Mouse (Mus musculus): ENCODE results near the gene Ndel1.
A peak's percentile ranks its signal among the peaks of the same experiment; 100 is the strongest.

Ndel1 gene

DNA sequence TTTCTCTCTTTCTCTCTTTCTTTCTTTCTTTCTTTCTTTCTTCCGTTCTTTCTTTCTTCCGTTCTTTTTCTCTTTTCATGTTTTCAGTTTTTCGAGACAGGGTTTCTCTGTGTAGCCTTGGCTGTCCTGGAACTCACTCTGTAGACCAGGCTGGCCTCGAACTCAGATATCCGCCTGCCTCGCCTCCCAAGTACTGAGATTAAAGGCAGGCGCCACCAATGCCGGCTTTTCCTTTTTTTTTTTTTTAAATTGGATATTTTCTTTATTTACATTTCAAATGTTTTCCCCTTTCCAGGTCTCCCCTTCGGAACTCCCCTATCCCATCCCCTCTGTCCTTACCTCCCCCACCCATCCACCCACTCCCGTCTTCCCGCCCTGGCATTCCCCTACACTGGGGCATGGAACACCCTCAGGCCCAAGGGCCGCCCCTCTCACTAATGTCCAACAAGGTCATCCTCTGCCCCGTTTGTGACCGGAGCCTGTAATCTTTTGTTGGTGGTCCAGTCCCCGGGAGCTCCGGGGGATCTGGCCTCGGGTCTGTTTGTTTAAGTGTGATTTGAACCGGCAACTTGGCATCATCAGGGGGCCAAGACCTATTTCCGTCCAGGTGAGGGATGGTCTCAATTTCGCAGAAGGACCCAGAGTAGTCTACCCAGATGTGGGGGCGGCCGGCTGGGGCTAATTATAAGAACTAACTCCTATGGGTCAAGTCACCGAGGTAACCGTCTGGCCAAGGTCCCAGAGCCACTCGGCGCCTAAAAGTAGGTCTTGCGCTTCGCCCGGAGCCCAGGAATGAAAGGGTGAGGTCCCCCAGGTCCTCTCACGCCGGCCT, 29.1 kb upstream of the Ndel1 start:
- Histone ChIP-seq H3K27me3 (ENCODE audit: control insufficient read depth, insufficient read depth, low read length, poor library complexity, severe bottlenecking) (no peaks in the 10 kb centered on the region), H3K36me3 (ENCODE audit: control insufficient read depth, insufficient read depth, low read length, poor library complexity, severe bottlenecking) (peaks cover 8% of the 10 kb centered on the region)
- DNase-seq (ENCODE audit: low read depth, low spot score), result no peak

- Histone ChIP-seq H3K36me3 (ENCODE audit: control insufficient read depth, insufficient read depth, low read length, poor library complexity, severe bottlenecking) (peaks cover 5% of the 10 kb centered on the region; the same call in 1 of the 2 replicates), H3K27me3 (ENCODE audit: control insufficient read depth, insufficient read depth, low read length, poor library complexity, severe bottlenecking) (no peaks in the 10 kb centered on the region)
- DNase-seq (ENCODE audit: low read depth, low spot score), result no peak
Measured at GRCm38 (mm10) chr11:68899815-68900214, 28.2 kb upstream of the Ndel1 start.

GRCm38 (mm10) chr11:68898790-68899189, 27.1 kb upstream of the Ndel1 start:
- Histone ChIP-seq H3K27me3 (ENCODE audit: control insufficient read depth, insufficient read depth, low read length, poor library complexity, severe bottlenecking) (no peaks in the 10 kb centered on the region), H3K36me3 (ENCODE audit: control insufficient read depth, insufficient read depth, low read length, poor library complexity, severe bottlenecking) (peaks cover 2% of the 10 kb centered on the region; the same call in 1 of the 2 replicates)
- DNase-seq (ENCODE audit: low read depth, low spot score), result no peak

DNA sequence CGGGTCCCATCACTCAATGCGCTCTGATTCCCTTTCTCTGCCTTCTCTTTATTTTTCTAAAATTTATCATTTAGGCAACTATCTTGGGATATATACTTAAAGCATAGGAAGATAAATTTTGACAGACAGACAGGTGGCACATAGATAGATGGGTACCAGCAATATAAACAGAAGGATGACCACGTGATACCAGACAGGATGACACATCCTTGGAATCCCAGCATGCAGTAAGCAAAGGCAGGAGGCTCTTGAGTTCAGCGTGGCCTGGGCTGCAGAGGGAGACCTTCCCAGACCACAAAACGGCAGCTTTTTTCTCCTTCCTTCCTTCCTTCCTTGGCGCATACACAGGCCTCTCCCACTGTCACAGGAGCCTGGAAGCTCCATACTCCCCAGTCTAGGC, 26.2 kb upstream of the Ndel1 start:
- Histone ChIP-seq H3K36me3 (ENCODE audit: control insufficient read depth, insufficient read depth, low read length, poor library complexity, severe bottlenecking) (no peaks in the 10 kb centered on the region), H3K27me3 (ENCODE audit: control insufficient read depth, insufficient read depth, low read length, poor library complexity, severe bottlenecking) (no peaks in the 10 kb centered on the region)
- DNase-seq (ENCODE audit: low read depth, low spot score), result no peak

GRCm38 (mm10) chr11:68897120-68897519, 25.5 kb upstream of the Ndel1 start:
- peak; percentile 79 for DNase-seq (ENCODE audit: low read depth, low spot score)
- Histone ChIP-seq H3K27me3 (ENCODE audit: control insufficient read depth, insufficient read depth, low read length, poor library complexity, severe bottlenecking) (no peaks in the 10 kb centered on the region), H3K36me3 (ENCODE audit: control insufficient read depth, insufficient read depth, low read length, poor library complexity, severe bottlenecking) (no peaks in the 10 kb centered on the region)

- Histone ChIP-seq H3K27me3 (ENCODE audit: control insufficient read depth, insufficient read depth, low read length, poor library complexity, severe bottlenecking) (no peaks in the 10 kb centered on the region), H3K36me3 (ENCODE audit: control insufficient read depth, insufficient read depth, low read length, poor library complexity, severe bottlenecking) (no peaks in the 10 kb centered on the region)
- DNase-seq (ENCODE audit: low read depth, low spot score), result no peak
Measured at GRCm38 (mm10) chr11:68896247-68896646, 24.6 kb upstream of the Ndel1 start.

- H3K27me3 ChIP-seq (ENCODE audit: control insufficient read depth, insufficient read depth, low read length, poor library complexity, severe bottlenecking), result no peaks in the 10 kb centered on the region
- H3K36me3 ChIP-seq (ENCODE audit: control insufficient read depth, insufficient read depth, low read length, poor library complexity, severe bottlenecking), result no peaks in the 10 kb centered on the region
- DNase-seq (ENCODE audit: low read depth, low spot score), result no peak
Measured at GRCm38 (mm10) chr11:68893911-68894464, 22.3 kb upstream of the Ndel1 start.

GRCm38 (mm10) chr11:68892233-68892832, 20.7 kb upstream of the Ndel1 start:
- no peaks in the 10 kb centered on the region for H3K36me3 ChIP-seq (ENCODE audit: control insufficient read depth, insufficient read depth, low read length, poor library complexity, severe bottlenecking)
- H3K27me3 ChIP-seq (ENCODE audit: control insufficient read depth, insufficient read depth, low read length, poor library complexity, severe bottlenecking), result no peaks in the 10 kb centered on the region
- DNase-seq (ENCODE audit: low read depth, low spot score), result no peak

DNA sequence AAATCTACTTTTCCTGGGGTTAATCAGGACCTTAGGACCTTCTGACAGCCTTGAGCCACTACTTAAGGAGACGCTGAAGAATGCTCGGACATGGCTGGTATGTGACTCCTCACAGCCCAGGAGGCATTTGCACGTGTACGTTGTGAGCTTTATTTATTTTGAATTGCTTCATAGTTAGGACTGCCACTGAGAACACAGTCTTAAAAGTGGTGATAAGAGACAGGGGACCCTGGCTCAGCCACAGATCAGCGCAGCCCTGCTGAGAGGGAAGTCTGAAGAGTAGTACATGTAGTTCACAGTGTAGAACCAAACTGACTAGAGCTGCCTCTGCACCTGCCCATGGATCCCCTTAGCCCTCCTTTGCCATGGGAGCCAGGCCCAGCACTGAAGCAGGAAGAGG, 20.2 kb upstream of the Ndel1 start:
- Histone ChIP-seq H3K36me3 (ENCODE audit: control insufficient read depth, insufficient read depth, low read length, poor library complexity, severe bottlenecking) (no peaks in the 10 kb centered on the region), H3K27me3 (ENCODE audit: control insufficient read depth, insufficient read depth, low read length, poor library complexity, severe bottlenecking) (no peaks in the 10 kb centered on the region)
- no peak for DNase-seq (ENCODE audit: low read depth, low spot score)

GRCm38 (mm10) chr11:68890625-68891024, 19.0 kb upstream of the Ndel1 start:
- no peaks in the 10 kb centered on the region for H3K36me3 ChIP-seq (ENCODE audit: control insufficient read depth, insufficient read depth, low read length, poor library complexity, severe bottlenecking)
- H3K27me3 ChIP-seq (ENCODE audit: control insufficient read depth, insufficient read depth, low read length, poor library complexity, severe bottlenecking), result no peaks in the 10 kb centered on the region
- no peak for DNase-seq (ENCODE audit: low read depth, low spot score)

DNA sequence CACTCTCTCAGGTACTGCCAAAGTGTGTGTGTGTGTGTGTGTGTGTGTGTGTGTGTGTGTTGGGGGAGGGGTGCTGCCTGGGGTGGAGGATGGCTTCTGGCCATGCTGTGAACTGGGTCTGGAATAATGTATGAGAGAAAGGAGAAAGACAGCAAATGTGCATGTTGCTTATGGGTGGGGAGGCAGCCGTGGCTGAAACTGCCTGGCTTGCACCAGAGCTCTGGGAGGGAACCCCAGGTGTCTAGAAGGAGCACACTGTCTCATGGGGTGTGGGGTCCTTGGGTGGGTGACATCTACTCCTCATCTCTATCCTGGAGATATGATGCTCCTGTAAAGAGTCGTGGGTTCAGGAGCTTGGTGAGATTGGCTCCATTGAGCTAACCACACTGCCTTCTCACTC, 17.0 kb upstream of the Ndel1 start:
- Histone ChIP-seq H3K36me3 (ENCODE audit: control insufficient read depth, insufficient read depth, low read length, poor library complexity, severe bottlenecking) (no peaks in the 10 kb centered on the region), H3K27me3 (ENCODE audit: control insufficient read depth, insufficient read depth, low read length, poor library complexity, severe bottlenecking) (no peaks in the 10 kb centered on the region)
- no peak for DNase-seq (ENCODE audit: low read depth, low spot score)

GRCm38 (mm10) chr11:68888253-68888652, 16.6 kb upstream of the Ndel1 start, which contains the start of gene Rnf222:
Gene Rnf222 (plus strand): TSS chr11:68888553.
- no peaks in the 10 kb centered on the region for H3K36me3 ChIP-seq (ENCODE audit: control insufficient read depth, insufficient read depth, low read length, poor library complexity, severe bottlenecking)
- no peaks in the 10 kb centered on the region for H3K27me3 ChIP-seq (ENCODE audit: control insufficient read depth, insufficient read depth, low read length, poor library complexity, severe bottlenecking)
- DNase-seq (ENCODE audit: low read depth, low spot score), result no peak

- no peaks in the 10 kb centered on the region for H3K27me3 ChIP-seq (ENCODE audit: control insufficient read depth, insufficient read depth, low read length, poor library complexity, severe bottlenecking)
- DNase-seq (ENCODE audit: low read depth, low spot score), result no peak
- no peaks in the 10 kb centered on the region for H3K36me3 ChIP-seq (ENCODE audit: control insufficient read depth, insufficient read depth, low read length, poor library complexity, severe bottlenecking)
Measured at GRCm38 (mm10) chr11:68886091-68886490, 14.4 kb upstream of the Ndel1 start.

- no peaks in the 10 kb centered on the region for H3K27me3 ChIP-seq (ENCODE audit: control insufficient read depth, insufficient read depth, low read length, poor library complexity, severe bottlenecking)
- no peaks in the 10 kb centered on the region for H3K36me3 ChIP-seq (ENCODE audit: control insufficient read depth, insufficient read depth, low read length, poor library complexity, severe bottlenecking)
- DNase-seq (ENCODE audit: low read depth, low spot score), result no peak
Measured at GRCm38 (mm10) chr11:68884368-68884767, 12.7 kb upstream of the Ndel1 start.

GRCm38 (mm10) chr11:68883843-68884242, 12.2 kb upstream of the Ndel1 start:
- H3K36me3 ChIP-seq (ENCODE audit: control insufficient read depth, insufficient read depth, low read length, poor library complexity, severe bottlenecking), result no peaks in the 10 kb centered on the region

More at GRCm38 (mm10) chr11:68883843-68884242, 12.2 kb upstream of the Ndel1 start:
- H3K27me3 ChIP-seq (ENCODE audit: control insufficient read depth, insufficient read depth, low read length, poor library complexity, severe bottlenecking), result no peaks in the 10 kb centered on the region
- DNase-seq (ENCODE audit: low read depth, low spot score), result no peak
